Mouse (Mus musculus): ENCODE measurements around the gene Mrpl34.
"Not testable (repeated sequence)": the region's sequence is repeated elsewhere in the genome, so short reads cannot be mapped to it uniquely, and the experiment has no call there.

Gene Mrpl34

DNA sequence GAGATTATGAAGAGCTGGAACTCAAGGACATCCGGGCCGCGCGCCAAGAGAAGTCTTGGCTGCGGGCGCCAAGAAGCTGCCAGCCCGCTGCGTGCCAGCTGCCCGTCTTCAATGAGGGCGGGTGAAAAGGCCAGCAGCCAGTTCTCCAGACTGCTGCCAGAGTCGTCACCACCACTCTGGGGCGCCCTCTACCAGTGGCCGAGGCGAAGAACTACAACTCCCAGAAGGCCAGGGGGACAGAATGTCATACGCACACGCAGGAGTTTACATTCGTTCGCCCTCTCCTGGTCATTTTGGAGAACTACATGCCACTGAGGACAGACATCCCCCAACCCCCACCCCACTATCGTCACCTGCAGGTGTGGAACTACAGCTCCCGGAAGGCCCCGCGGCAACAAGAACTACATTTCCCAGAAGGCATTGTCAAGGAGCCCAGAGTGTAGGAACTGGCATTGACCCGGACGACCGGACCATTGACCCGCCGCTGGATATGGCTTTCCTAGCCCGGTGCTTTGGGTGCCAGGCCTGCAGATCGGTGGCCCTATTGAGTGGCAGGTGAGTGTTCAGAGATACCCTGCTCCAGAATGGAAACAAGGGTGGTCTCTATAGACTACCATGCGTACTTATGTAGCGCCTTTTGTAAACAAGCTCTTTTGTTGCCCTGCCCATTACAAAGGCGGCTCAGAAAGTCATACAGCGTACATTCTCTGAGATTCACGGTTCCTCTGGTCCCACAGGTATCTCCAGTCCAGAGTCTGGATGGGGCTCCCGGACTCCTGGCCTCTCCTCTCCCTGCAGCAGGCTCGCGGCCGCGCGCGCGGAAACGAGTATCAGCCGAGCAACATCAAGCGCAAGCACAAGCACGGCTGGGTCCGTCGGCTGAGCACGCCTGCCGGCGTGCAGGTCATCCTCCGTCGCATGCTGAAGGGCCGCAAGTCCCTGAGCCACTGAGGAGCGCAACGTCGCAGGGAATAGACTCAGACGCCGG lies at the start of gene Mrpl34:
Gene Mrpl34 (plus strand): TSS at position 447 of the 988 bp plus-strand sequence.
- DNase-seq (ENCODE audit: low read depth) = peak; percentile 100

DNA sequence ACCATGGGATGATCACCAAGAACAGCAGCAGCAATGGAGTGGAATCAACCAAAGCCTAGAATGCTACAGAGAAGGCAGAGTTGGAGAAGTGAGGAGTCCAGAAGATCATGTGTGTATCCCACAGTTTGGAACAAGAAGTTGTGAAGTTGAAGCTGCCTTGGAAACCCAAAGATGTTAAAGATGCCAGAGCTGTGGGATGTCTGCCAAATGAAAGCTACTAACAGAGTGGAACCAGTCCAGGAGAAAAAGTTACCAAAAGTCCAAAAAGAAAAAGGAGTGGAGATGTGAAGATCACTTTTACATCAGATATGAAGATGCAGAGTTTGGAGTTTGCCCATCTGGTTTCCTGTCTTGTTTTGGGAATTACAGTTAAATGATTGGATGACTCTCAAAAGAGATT lies 42.6 kb upstream of the Mrpl34 start:
- DNase-seq (ENCODE audit: low read depth) = no peak

- DNase-seq (ENCODE audit: low read depth) = not testable (repeated sequence)
Observed at GRCm38 (mm10) chr8:71432935-71433334, 31.8 kb upstream of the Mrpl34 start.

- DNase-seq (ENCODE audit: low read depth) = no peak
Observed at GRCm38 (mm10) chr8:71437041-71437440, 27.7 kb upstream of the Mrpl34 start.

DNA sequence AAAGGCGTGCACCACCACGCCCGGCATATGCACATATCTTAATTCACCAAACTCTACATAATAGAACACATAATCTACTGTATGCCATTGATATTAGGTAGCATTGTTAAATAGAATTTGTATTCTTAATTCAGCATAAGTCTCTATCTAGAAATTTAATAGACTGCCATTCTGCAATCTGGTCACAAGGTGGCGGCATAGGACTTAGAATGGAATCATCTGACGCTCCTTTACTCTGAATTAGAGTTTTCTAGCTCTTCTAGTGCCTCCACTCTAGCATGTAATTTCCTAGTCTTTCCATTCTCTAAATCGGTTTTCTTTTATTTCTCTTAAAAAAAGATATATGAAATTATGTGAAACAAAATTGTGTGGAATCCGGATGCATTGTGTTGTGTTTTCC lies 23.4 kb upstream of the Mrpl34 start:
- peak; percentile 85 for DNase-seq (ENCODE audit: low read depth)

GRCm38 (mm10) chr8:71445096-71445495 lies 19.7 kb upstream of the Mrpl34 start:
- no peak for DNase-seq (ENCODE audit: low read depth)

GRCm38 (mm10) chr8:71451337-71451736 lies 13.4 kb upstream of the Mrpl34 start:
- DNase-seq (ENCODE audit: low read depth) = no peak

- DNase-seq (ENCODE audit: low read depth) = no peak
Observed at GRCm38 (mm10) chr8:71451777-71452176, 13.0 kb upstream of the Mrpl34 start.

DNA sequence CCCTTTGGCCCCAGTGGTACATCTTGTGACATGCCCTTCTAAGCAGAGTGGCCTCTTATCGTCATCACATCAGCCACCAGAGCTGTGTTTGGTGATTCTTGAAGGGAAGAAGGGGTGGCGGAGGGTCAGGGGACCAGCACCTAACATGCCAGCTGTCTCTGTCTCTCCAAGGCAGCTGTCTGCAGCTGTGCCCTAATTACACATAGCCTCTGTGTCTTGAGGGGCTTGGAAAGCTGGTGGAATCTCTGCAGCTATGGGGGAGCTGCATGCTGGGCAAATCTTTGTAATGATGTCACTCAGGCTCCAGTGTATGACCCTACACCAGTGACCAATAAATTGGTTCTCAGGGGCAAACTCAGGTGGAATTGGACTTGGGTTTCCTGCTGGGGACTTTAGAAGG lies 12.1 kb upstream of the Mrpl34 start:
- no peak for DNase-seq (ENCODE audit: low read depth)

- DNase-seq (ENCODE audit: low read depth) = no peak
Observed at GRCm38 (mm10) chr8:71454668-71455067, 10.1 kb upstream of the Mrpl34 start.

- no peak for DNase-seq (ENCODE audit: low read depth)
Observed at GRCm38 (mm10) chr8:71456906-71457305, 7.9 kb upstream of the Mrpl34 start.

DNA sequence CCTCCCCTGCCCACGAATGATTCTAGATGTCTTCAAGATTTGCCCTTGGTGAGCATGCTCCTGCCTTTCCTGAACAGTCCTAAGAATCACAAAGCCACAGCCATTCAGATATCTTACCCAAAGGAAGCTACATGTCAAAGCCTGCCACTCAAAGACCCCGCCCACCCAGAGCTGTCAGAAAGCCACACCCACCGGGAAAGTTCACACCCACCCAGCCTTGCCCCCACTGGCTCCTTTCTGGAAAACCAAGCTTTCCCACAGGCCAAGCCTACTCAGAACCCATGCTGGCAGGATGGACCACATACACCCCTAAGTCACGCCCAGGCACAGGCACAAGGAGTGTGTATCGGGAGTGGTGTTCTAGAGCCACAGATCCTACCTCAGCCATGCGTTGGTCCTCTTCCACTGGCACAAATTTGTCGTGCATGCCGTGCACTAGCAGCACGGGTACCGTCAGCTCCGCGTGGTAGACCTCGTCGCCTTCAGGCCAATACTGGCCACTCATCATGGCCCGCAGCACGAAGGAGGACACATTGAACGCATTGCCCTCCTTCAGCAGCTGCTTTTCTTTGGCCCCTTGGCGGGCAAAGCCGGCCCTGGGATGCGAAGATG lies 7.0 kb upstream of the Mrpl34 start:
- no peak for DNase-seq (ENCODE audit: low read depth)

- DNase-seq (ENCODE audit: low read depth) = no peak
Observed at GRCm38 (mm10) chr8:71460716-71461115, 4.0 kb upstream of the Mrpl34 start.

DNA sequence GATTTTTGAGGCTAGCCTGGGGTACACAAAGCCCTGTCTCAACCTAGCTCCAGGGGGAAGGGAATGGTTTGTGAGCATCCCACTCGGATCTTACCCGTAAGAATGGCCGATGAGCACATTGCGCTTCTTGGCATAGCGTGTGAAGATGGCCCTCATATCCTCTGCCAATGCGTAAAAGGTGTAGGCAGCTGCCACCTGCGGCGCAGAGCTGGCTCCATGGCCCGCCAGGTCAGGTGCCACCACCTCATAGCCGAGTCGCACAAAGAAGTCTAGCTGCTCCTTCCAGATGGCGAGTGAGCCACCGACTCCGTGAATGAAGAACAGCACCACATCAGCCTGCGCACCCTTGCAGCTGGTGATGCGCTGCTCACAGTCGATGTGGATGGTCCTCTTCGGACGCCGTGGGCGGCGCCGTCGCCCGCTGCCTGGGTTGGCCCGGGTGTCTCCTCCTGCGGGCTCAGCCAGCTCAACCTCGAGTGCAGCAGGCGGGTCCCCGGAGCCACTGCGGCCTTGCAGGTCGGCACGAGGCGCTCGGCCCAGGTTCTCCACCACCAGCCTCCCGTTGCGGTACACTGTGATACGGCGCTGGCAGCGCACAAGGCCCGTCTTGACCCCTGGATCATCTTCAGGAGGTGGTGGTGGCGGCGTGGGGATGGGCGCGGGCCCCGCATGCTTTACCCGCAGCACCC lies 3.5 kb upstream of the Mrpl34 start:
- no peak for DNase-seq (ENCODE audit: low read depth)

DNA sequence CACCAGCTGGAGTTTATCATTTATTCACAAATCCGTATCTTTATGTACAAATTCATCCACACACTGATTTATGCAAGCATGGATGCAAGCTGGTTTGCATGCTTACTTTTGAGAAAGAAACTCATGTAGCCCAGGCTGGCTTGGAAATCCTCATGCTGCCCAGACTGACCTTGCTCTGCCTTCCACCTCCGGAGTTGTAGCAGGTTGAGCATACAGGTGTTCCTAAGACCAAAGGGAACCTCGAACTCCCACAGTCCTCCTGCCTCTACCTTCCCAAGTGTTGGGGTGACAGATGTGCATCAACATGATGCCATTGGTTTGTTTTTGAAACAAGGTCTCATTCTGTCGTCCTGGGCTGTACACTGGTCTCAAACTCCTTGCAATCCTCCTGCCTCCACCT lies 2.6 kb upstream of the Mrpl34 start:
- DNase-seq (ENCODE audit: low read depth) = no peak

- peak; percentile 96 for DNase-seq (ENCODE audit: low read depth)
Observed at GRCm38 (mm10) chr8:71462786-71463185, 2.0 kb upstream of the Mrpl34 start.

DNA sequence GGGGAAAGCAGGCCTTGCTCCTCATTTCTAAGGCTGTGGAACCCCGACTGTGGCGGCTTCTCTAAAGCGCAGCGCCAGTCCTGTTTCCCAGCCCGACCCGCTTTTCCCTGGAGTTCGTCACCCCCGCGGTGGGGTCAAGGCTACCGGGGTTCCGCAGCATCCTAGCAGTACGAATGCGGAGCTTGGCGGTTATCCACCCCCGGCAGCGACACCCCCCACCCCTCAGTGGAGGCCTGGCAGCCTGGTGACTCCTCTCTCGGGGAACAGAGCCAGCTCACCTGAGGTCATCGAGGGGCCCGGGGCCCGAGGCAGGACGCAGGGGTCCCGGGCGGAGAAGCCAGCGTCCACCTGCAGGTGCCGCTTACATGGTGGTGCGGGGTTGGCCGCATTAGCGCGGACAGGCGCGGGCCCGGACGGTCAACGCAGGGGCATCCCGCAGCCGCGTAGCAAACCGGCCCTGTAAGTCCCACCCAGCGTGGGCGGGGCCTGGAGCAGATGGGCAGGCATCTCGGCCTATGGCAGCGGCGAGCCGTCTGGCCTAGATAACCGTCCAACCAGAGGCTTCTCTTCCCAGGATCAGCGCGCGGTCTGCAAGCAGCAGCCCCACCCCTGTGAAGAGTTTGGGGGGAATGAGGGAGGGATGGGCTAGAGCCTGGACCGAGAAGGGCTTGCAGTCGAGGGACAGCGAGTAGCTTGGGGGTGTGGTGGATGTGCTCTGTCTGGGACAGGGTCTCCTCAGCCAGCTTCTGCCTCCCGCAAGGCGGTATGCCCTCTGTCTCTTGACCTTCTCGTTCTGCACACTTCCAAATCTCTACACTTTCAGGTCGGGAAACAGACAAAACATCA lies 1.3 kb upstream of the Mrpl34 start, which contains the start of gene Abhd8:
Gene Abhd8 (minus strand): TSS at position 468 of the 846 bp plus-strand sequence.
- peak; percentile 96 for DNase-seq (ENCODE audit: low read depth)

GRCm38 (mm10) chr8:71465733-71466132 lies 974 bp downstream of the Mrpl34 start:
- DNase-seq (ENCODE audit: low read depth) = no peak

- no peak for DNase-seq (ENCODE audit: low read depth)
Observed at GRCm38 (mm10) chr8:71466198-71466597, 1.4 kb downstream of the Mrpl34 start.

- DNase-seq (ENCODE audit: low read depth) = no peak
Observed at GRCm38 (mm10) chr8:71467201-71467600, 2.4 kb downstream of the Mrpl34 start.

DNA sequence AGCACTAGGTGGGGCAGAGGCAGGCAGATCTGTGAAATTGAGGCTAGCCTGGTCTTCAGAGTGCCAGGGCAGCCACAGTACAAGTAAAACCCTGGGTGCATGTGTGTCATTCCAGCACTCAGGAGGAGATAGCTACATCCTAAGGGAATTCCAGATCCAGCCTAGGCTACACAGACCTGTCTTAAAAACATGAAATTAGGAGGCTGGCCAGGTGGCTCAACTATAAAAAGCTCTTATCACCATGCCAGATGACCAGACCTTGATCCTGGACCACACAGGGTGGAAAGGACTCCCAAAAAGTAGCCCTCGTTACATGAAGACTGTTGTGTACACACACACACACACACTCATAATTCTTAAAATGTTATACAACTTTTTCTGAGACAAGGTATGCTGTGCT lies 3.2 kb downstream of the Mrpl34 start:
- no peak for DNase-seq (ENCODE audit: low read depth)

- peak; percentile 98 for DNase-seq (ENCODE audit: low read depth)
Observed at GRCm38 (mm10) chr8:71468916-71469315, 4.2 kb downstream of the Mrpl34 start, which contains the start of gene Dda1. TSS of gene Dda1 (plus strand) at chr8:71469199.

Data from naive thymus-derived CD4-positive, alpha-beta T cell, adult 2 months (primary cell).